Mouse (Mus musculus): Measurements from ENCODE around the gene Reep6.
"Not testable (repeated sequence)": the region's sequence is repeated elsewhere in the genome, so short reads cannot be mapped to it uniquely, and the experiment has no call there.

Gene Reep6

GRCm38 (mm10) chr10:80330084-80330483 lies 331 bp downstream of the Reep6 start:
- DNase-seq: no peak

GRCm38 (mm10) chr10:80330888-80331287 lies 1.1 kb downstream of the Reep6 start:
- peak; percentile 55 for DNase-seq

- DNase-seq: peak; percentile 28
These were observed 2.1 kb downstream of the Reep6 start for GRCm38 (mm10) chr10:80331636-80332524.

GRCm38 (mm10) chr10:80332525-80332989 lies 2.8 kb downstream of the Reep6 start:
- DNase-seq: no peak

GRCm38 (mm10) chr10:80336263-80336662 lies 6.5 kb downstream of the Reep6 start:
- DNase-seq: no peak

GRCm38 (mm10) chr10:80339941-80340750 lies 10.4 kb downstream of the Reep6 start:
- peak; percentile 93 for DNase-seq

- no peak for DNase-seq
These were observed 11.3 kb downstream of the Reep6 start for GRCm38 (mm10) chr10:80341026-80341425.

GRCm38 (mm10) chr10:80341491-80342304 lies 11.9 kb downstream of the Reep6 start:
- no peak for DNase-seq

- DNase-seq: no peak
These were observed 12.6 kb downstream of the Reep6 start for GRCm38 (mm10) chr10:80342305-80342748.

- peak; percentile 82 for DNase-seq
These were observed 13.1 kb downstream of the Reep6 start for GRCm38 (mm10) chr10:80342749-80343424.

GRCm38 (mm10) chr10:80343425-80343895 lies 13.7 kb downstream of the Reep6 start:
- no peak for DNase-seq

- peak; percentile 73 for DNase-seq
These were observed 14.4 kb downstream of the Reep6 start for GRCm38 (mm10) chr10:80344131-80344661.

GRCm38 (mm10) chr10:80345122-80345521 lies 15.4 kb downstream of the Reep6 start:
- peak; percentile 64 for DNase-seq

GRCm38 (mm10) chr10:80345929-80346328 lies 16.2 kb downstream of the Reep6 start:
- DNase-seq: not testable (repeated sequence)

- DNase-seq: peak; percentile 60
These were observed 17.8 kb downstream of the Reep6 start for GRCm38 (mm10) chr10:80347514-80347967.

- DNase-seq: peak; percentile 70
These were observed 18.6 kb downstream of the Reep6 start, which contains the start of gene Adamtsl5 for GRCm38 (mm10) chr10:80348244-80348781. Gene Adamtsl5 (minus strand): TSS chr10:80348412.

- DNase-seq: no peak
These were observed 19.2 kb downstream of the Reep6 start for GRCm38 (mm10) chr10:80348981-80349380.

GRCm38 (mm10) chr10:80350292-80350691 lies 20.5 kb downstream of the Reep6 start:
- DNase-seq: peak; percentile 92

GRCm38 (mm10) chr10:80351896-80352295 lies 22.1 kb downstream of the Reep6 start:
- DNase-seq: no peak

GRCm38 (mm10) chr10:80352727-80353126 lies 23.0 kb downstream of the Reep6 start:
- DNase-seq: no peak

- no peak for DNase-seq
These were observed 25.7 kb downstream of the Reep6 start for GRCm38 (mm10) chr10:80355431-80355830.

Measured in lung, postnatal 36 days (tissue).